Mouse (Mus musculus) lung, embryonic 16.5 days (tissue): ENCODE measurements at regions not wholly inside any gene's neighbourhood (a gene's known extent, or its start where the extent isn't known, plus 50 kb on each side); places are given as distances from the start of the nearest gene placed in this dataset.
A peak's percentile ranks its signal among the peaks of the same experiment; 100 is the strongest.

ENCODE experiments used
- ATAC-seq: fragments of 200-750 bp; cut with Nextera tagmentation; 2 replicates; pipeline ENCODE4 v1.8.0; 2017; ENCODE audit warnings: low read depth, mild to moderate bottlenecking, moderate library complexity
- H3K27ac ChIP-seq: fragments of 300-500 bp; sonication (generic); 2 replicates; pipeline ENCODE4 v1.5.1; 2014; ENCODE audit warnings: mild to moderate bottlenecking, control low read depth, low read length
- H3K27me3 ChIP-seq: fragments of 300-500 bp; sonication (generic); 2 replicates; pipeline ENCODE4 v1.6.1; 2014; ENCODE audit warnings: low read depth, low read length, mixed read lengths; ENCODE audit not compliant: control insufficient read depth, insufficient read depth
- H3K36me3 ChIP-seq: fragments of 300-500 bp; sonication (generic); 2 replicates; pipeline ENCODE4 v1.6.1; 2014; ENCODE audit warnings: low read length; ENCODE audit not compliant: control insufficient read depth, insufficient read depth
- H3K4me1 ChIP-seq: fragments of 300-500 bp; sonication (generic); replicated peaks from 2 replicates; pipeline ENCODE4 v1.6.1; 2014; ENCODE audit warnings: low read length, mixed read lengths; ENCODE audit not compliant: control insufficient read depth, insufficient read depth
- H3K4me2 ChIP-seq: fragments of 300-500 bp; sonication (generic); 2 replicates; pipeline ENCODE4 v1.6.1; 2014; ENCODE audit warnings: low read depth, low read length, control low read depth
- H3K4me3 ChIP-seq: fragments of 300-500 bp; sonication (generic); 2 replicates; pipeline ENCODE4 v1.5.1; 2014; ENCODE audit warnings: mild to moderate bottlenecking, low read length, control low read depth
- H3K9ac ChIP-seq: fragments of 300-500 bp; sonication (generic); 2 replicates; pipeline ENCODE4 v1.6.1; 2014; ENCODE audit warnings: low read length, control low read depth
- H3K9me3 ChIP-seq: fragments of 300-500 bp; sonication (generic); 2 replicates; pipeline ENCODE4 v1.6.1; 2016; ENCODE audit warnings: low read length; ENCODE audit not compliant: control insufficient read depth
- WGBS: fragments of 180-500 bp; shearing (Covaris S2); extraction: QIAGEN DNeasy Blood & Tissue Kit; methylation state at CpG from one replicate; pipeline ENCODE4 v1.1.7; 2014; 5-methylcytosine and 5-hydroxymethylcytosine counted together

DNA sequence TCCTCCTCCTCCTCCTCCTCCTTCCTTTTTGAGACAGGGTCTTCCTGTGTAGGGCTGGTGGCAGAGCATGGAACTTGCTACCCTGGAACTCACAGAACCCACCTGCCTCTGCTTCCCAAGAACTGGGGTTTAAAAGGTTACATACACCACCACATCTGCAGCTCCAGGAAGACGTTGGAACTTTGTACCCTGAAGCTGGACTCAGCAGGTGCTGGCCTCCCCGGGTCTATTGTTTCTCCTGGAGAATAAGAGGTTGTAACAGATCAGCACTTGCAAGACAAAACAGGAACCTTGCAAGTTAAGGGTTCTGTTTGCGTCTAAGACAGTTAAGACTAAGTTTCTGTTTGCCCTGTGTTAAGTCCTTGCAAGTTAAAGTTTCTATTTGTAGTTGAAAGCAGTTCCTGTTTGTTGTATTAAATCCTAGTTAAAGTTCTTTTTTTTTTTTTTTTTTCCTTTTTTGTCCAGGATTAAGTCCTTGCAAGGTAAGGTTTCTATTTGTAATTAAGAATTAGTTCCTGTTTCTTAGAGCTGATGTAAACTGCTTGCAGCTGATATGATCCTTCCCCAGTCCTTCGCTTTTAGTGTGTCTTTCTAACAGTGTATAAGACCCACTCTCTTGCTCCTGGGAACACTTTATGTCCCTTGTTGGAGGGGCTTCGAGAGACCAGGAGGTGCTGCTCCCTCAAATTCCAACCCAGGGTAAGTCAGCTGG lies 55.0 kb upstream of the Sgk1 start:
- H3K27ac ChIP-seq = no peak overlapping the region
- H3K4me1 ChIP-seq = peaks cover 2% of the 10 kb centered on the region; the same call in 1 of the 2 replicates
- H3K9ac ChIP-seq = no peak overlapping the region
- no peak for ATAC-seq
- no peak overlapping the region for H3K4me3 ChIP-seq
- H3K4me2 ChIP-seq = no peak overlapping the region
- no peaks in the 10 kb centered on the region for H3K27me3 ChIP-seq
- no peaks in the 10 kb centered on the region for H3K36me3 ChIP-seq
- WGBS = 56% methylated on average over 5 of the region's 5 CpGs
- H3K9me3 ChIP-seq = no peaks in the 10 kb centered on the region

DNA sequence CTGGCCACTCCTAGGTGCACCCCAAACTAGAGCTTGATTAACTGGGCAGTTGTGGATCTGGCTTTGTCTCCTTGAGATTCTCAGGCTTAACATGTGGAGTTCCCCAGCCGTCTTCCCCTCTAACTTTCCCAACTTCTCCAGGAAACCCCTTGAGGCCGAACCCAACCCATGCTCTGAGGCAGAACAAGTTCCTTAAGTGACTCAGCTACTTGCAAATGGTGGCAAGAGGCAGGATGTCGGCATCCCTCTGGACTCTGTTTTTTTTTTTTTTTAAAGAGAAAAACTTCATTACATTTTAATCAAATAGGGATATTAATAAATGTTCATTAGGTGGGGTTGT lies 54.5 kb upstream of the Sgk1 start:
- Histone ChIP-seq H3K4me3 (no peak overlapping the region), H3K4me2 (no peak overlapping the region), H3K9me3 (no peaks in the 10 kb centered on the region), H3K4me1 (peaks cover 2% of the 10 kb centered on the region; the same call in 1 of the 2 replicates), H3K36me3 (no peaks in the 10 kb centered on the region), H3K27me3 (no peaks in the 10 kb centered on the region), H3K27ac (no peak overlapping the region), H3K9ac (no peak overlapping the region)
- 63% methylated on average over 3 of the region's 3 CpGs for WGBS
- no peak for ATAC-seq

DNA sequence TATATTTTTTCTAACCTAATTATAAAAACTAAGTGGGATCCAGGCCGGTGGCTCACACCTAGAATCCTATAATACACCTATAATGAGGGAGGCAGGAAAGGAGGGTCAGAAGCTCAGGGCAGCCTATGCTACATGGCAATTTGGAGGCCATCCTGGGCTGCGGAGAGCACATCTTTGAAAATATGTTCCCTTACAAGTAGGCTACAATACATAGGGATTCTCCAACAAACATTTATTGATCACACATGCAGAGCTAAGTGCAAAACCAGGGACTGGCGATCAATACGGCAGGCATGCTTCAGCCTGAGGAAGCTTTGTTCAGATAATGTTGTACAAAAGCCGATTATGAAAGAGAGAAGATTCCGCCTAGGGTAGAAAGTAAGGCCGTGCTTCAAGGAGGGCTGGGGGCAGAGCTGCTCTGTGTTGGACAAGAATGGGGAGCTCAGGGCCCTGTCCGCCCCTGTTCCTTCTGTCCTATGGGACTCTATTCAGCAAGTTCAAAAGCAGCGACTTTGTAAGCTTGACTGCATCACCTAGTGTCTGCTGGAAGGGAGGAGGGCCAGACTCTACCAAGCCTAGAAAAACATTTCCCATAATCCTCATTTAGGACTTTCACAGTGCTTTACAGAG lies 53.4 kb upstream of the Sgk1 start:
- Histone ChIP-seq H3K36me3 (no peaks in the 10 kb centered on the region), H3K9ac (no peak overlapping the region), H3K9me3 (no peaks in the 10 kb centered on the region), H3K27ac (no peak overlapping the region), H3K4me1 (peaks cover 2% of the 10 kb centered on the region; the same call in 1 of the 2 replicates), H3K4me2 (no peak overlapping the region), H3K4me3 (no peak overlapping the region), H3K27me3 (no peaks in the 10 kb centered on the region)
- WGBS = 82% methylated on average over 9 of the region's 9 CpGs
- peak; percentile 10; the same call in 1 of the 2 replicates for ATAC-seq

DNA sequence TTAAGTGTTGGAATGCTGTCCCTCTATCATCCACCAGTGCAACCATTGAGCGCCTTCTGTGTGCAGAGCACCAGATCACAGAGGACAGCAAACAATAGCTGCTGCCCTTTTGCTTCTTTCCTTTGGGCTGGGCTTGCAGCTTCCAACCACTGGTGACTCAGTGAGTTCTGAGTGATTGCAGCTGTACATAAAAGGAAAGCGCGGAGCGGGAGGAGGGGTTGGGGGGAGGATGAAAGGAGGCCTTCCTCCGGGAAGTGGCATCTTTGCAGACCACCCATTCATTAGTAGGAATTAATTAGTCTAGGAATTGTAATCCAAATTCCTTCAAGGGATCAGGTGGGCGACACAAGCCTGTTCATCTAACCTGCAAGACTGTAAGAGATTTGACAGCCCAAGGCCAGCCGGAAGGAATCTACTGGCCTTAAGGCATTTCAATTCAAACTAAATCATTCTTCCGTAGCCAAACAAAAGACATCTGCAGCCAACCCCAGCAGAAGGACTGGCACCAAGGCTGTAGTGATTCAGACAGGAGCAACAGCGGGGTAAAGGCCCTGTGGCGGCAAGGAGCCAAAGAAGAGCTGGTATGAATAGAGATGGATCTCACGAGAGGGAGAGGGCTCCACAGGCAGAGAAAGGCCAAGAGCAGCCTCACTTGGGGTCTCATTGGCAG lies 52.8 kb upstream of the Sgk1 start:
- Histone ChIP-seq H3K4me2 (no peak overlapping the region), H3K4me1 (peaks cover 2% of the 10 kb centered on the region; the same call in 1 of the 2 replicates), H3K27me3 (no peaks in the 10 kb centered on the region), H3K4me3 (no peak overlapping the region), H3K9me3 (no peaks in the 10 kb centered on the region), H3K9ac (no peak overlapping the region), H3K27ac (no peak overlapping the region), H3K36me3 (no peaks in the 10 kb centered on the region)
- 49% methylated on average over 11 of the region's 11 CpGs for WGBS
- peak; percentile 78 for ATAC-seq

DNA sequence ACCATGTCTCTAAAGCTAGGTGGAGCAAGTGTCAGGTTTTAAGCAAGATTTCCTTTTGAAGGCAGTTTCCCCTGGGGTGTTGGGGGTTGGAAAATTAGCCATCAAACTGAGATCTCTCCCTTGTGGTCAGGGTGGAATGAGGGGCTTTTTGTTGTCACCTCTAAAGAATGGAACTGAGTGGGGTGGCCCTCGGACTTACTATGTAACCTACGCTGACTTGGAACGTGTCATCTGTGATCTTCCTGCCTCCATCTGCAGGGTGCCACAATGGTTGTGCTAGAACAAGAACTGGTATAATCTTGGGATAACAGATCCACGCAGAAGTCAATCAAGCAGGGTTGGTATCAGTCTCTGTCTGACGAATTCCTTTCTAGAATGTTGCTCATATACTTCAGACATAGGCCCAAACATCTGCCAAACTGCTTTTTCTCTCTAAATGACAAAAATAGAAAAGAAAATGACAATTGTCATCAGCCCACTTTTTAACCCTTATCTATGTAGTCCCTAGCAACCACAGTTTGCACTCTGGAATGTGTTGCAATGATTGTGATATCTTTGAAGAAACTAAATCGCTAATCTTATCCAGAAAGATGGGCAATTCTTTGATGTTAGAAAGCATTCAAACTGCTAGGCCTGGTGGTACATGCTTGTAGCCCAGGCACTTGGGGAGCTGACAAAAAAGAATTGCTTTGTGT lies 50.8 kb upstream of the Sgk1 start:
- Histone ChIP-seq H3K9ac (no peak overlapping the region), H3K36me3 (no peaks in the 10 kb centered on the region), H3K9me3 (no peaks in the 10 kb centered on the region), H3K4me1 (peaks cover 2% of the 10 kb centered on the region; the same call in 1 of the 2 replicates), H3K4me3 (no peak overlapping the region), H3K4me2 (no peak overlapping the region), H3K27me3 (no peaks in the 10 kb centered on the region), H3K27ac (no peak overlapping the region)
- 68% methylated on average over 6 of the region's 6 CpGs for WGBS
- ATAC-seq = no peak
